Mouse (Mus musculus) neural tube, embryonic 13.5 days (tissue): ENCODE data around the gene BC017158. TPM values are rescaled to one million over a fixed set of nuclear protein-coding genes. Genes with fewer than 3 reads are reported as not detected.
A peak's percentile ranks its signal among the peaks of the same experiment; 100 is the strongest.

Experiments
- ATAC-seq: fragments of 200-750 bp; cut with Nextera tagmentation; 2 replicates; pipeline ENCODE4 v1.8.0; 2017; ENCODE audit warnings: low read depth, mild to moderate bottlenecking, moderate TSS enrichment, moderate library complexity
- H3K27ac ChIP-seq: fragments of 300-500 bp; sonication (generic); replicated peaks from 2 replicates; pipeline ENCODE4 v1.5.1; 2015; ENCODE audit warnings: moderate library complexity, mild to moderate bottlenecking, inconsistent platforms
- H3K27me3 ChIP-seq: fragments of 300-500 bp; sonication (generic); 2 replicates; pipeline ENCODE4 v1.6.1; 2015; ENCODE audit warnings: mild to moderate bottlenecking, inconsistent platforms
- H3K36me3 ChIP-seq: fragments of 300-500 bp; sonication (generic); 2 replicates; pipeline ENCODE4 v1.6.1; 2015; ENCODE audit warnings: mild to moderate bottlenecking, inconsistent platforms
- H3K4me1 ChIP-seq: fragments of 300-500 bp; sonication (generic); replicated peaks from 2 replicates; pipeline ENCODE4 v1.6.1; 2015; ENCODE audit warnings: inconsistent platforms
- H3K4me2 ChIP-seq: fragments of 300-500 bp; sonication (generic); 2 replicates; pipeline ENCODE4 v1.6.1; 2015; ENCODE audit warnings: inconsistent platforms, mild to moderate bottlenecking, moderate library complexity
- H3K4me3 ChIP-seq: fragments of 300-500 bp; sonication (generic); 2 replicates; pipeline ENCODE4 v1.5.1; 2015; ENCODE audit warnings: mild to moderate bottlenecking, inconsistent platforms
- H3K9ac ChIP-seq: fragments of 300-500 bp; sonication (generic); 2 replicates; pipeline ENCODE4 v1.6.1; 2015; ENCODE audit warnings: moderate library complexity, mild to moderate bottlenecking, inconsistent platforms
- H3K9me3 ChIP-seq: fragments of 300-500 bp; sonication (generic); 2 replicates; pipeline ENCODE4 v1.6.1; 2016; ENCODE audit warnings: inconsistent platforms
- whole genome bisulfite sequencing: fragments of 180-500 bp; shearing (Covaris S2); methylation state at CpG from one replicate; pipeline ENCODE4 v1.1.7; 2015; 5-methylcytosine and 5-hydroxymethylcytosine counted together
- polyA plus RNA-seq: library from polyadenylated mRNA; unstranded; fragments of >200 nt; fragmentation: Nextera tagmentation; extraction: Ambion mirVana; gene quantifications from 2 replicates; pipeline ENCODE4 v1.2.1, GENCODE M21; 2015

Gene BC017158
- polyA plus RNA-seq, 1 experiment from 2014 or later: 19.7 TPM

DNA sequence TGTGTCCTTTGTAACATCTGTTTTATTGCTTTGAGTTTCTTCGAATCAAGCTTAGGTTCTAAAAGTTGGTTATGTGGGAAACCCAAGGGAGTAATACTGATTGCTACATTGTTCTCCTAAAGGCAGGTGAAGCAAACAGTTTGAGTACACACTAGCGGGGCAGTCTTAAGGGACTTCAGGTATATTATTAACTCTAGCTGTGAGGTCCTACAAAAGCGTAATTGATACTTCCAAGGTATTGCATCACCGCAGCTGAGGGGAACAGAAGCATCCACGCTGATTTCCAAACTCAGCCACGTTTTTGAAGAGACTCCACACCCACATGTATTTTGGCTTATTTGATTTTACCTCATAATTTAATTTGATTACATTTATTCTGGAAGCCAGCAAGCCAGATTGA is 6.2 kb upstream of the BC017158 start:
- Histone ChIP-seq H3K4me3 (no peak overlapping the region), H3K9me3 (no peaks in the 10 kb centered on the region), H3K4me1 (no peaks in the 10 kb centered on the region), H3K4me2 (no peak overlapping the region), H3K9ac (no peak overlapping the region), H3K27me3 (no peaks in the 10 kb centered on the region), H3K36me3 (no peaks in the 10 kb centered on the region), H3K27ac (no peak overlapping the region)
- WGBS: 77% methylated on average over 6 of the region's 6 CpGs
- no peak for ATAC-seq

DNA sequence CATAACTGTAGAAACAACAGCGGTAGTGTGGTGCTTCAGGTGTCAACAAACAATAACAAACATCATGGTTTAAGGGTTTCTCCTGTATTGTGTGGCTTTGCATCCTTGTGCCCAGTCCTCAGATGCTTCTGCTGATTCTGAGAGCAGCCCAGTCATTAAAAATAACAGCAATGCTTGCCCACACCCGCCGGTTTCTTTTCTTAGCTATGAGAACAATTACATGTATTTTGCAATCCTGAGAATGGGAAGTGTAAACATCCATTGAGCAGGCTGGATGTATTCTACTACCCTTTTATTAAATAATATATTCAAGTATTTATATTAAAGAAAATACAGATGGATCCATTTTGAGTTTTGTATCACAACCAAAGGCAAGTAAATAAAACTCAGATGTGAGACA is 4.2 kb upstream of the BC017158 start:
- Histone ChIP-seq H3K4me2 (no peak overlapping the region), H3K27me3 (no peaks in the 10 kb centered on the region), H3K4me1 (peaks cover 15% of the 10 kb centered on the region), H3K4me3 (no peak overlapping the region), H3K27ac (no peak overlapping the region), H3K9me3 (no peaks in the 10 kb centered on the region), H3K36me3 (no peaks in the 10 kb centered on the region), H3K9ac (no peak overlapping the region)
- no peak for ATAC-seq
- WGBS: 86% methylated on average over 3 of the region's 3 CpGs

DNA sequence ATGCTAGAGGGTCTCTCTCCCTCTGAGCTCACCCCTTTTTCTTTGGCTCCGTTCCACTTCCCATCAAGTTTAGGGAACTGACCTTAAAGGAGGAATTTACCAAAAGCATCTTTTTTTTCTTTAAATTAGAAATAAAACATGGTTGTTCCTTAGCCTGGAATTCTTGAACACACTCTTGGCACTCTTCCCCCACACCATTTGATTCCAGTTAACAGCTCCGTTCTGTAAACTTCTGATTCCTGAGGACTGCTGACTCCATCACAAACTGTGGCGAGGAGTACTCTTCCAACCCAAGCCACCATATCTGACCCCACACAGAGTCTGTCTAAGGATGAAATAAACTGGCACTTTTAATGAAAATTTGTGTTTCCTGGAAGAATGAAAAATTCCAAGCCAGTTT is 3.0 kb upstream of the BC017158 start:
- no peaks in the 10 kb centered on the region for H3K27me3 ChIP-seq
- H3K4me2 ChIP-seq: no peak overlapping the region
- H3K4me3 ChIP-seq: no peak overlapping the region
- H3K27ac ChIP-seq: no peak overlapping the region
- H3K9me3 ChIP-seq: no peaks in the 10 kb centered on the region
- no peak for ATAC-seq
- no peak overlapping the region for H3K9ac ChIP-seq
- WGBS: 82% methylated on average over 3 of the region's 3 CpGs
- H3K36me3 ChIP-seq: no peaks in the 10 kb centered on the region
- H3K4me1 ChIP-seq: peaks cover 20% of the 10 kb centered on the region

DNA sequence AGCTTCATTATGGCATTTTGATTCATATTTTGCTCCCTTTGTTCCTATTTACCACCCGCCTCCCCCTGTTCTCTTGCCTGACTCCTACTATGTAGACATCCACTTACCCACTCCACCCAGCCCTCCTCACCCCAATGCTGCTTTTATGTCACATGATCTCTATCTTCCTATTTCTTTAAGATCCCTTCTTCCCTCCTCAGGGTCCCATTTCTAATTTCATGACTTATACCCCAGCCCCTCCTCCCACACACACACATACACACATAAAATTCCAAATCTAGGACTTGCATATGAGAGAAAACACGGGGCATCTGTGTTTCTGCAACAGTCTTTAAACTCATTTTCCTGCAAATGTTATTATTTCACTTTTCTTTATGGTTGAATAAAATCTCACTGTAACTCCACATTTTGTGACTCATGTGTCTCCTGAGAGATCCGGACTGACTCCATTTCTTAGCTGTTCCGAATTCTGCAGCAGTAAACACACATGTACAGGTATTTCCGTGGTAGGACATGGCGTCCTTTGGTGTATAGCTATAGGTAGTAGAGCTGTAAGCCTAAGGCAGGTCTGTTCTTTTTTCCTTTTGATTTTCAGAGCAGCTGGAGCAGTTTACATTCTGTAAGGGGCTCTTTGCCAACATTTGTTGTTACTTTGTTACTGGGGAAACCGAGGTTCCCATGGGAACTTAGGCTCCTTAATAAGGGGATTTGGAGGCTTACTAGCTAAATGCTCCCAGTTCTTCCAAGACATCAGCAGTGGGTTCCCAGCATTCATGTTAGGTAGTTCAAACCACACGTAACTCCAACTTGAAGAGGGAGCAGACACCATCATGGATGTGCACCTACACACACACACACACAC is 742 bp upstream of the BC017158 start:
- Histone ChIP-seq H3K9ac (peak overlapping the region; percentile 88; the same call in 1 of the 2 replicates), H3K4me1 (peaks cover 20% of the 10 kb centered on the region), H3K9me3 (no peaks in the 10 kb centered on the region), H3K27me3 (no peaks in the 10 kb centered on the region), H3K4me2 (peak overlapping the region; percentile 91), H3K4me3 (peak overlapping the region; percentile 78), H3K36me3 (no peaks in the 10 kb centered on the region), H3K27ac (no peak overlapping the region)
- no peak for ATAC-seq
- WGBS: 79% methylated on average over 8 of the region's 8 CpGs

DNA sequence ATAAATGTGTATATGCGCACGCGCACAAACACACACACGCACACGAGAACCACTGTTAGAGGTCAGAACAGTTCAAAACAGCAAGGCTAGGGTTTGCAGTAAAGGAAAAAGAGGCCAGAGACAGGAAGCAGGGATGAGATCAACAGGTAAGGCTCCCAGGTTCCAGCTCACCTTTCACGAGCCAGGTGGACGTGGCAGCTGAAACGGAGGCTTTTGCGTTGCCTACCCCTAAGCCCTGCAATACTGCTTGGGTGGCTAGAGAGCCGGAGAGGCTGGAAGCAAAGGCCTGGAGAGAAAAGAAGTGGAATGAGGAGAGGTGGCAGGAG is 716 bp downstream of the BC017158 start:
- Histone ChIP-seq H3K4me1 (peaks cover 20% of the 10 kb centered on the region), H3K4me2 (peak overlapping the region; percentile 91), H3K4me3 (peak overlapping the region; percentile 78), H3K9ac (peak overlapping the region; percentile 88), H3K9me3 (no peaks in the 10 kb centered on the region), H3K27ac (peak overlapping the region; percentile 79), H3K36me3 (no peaks in the 10 kb centered on the region), H3K27me3 (no peaks in the 10 kb centered on the region)
- WGBS: 38% methylated on average over 10 of the region's 10 CpGs
- ATAC-seq: no peak

DNA sequence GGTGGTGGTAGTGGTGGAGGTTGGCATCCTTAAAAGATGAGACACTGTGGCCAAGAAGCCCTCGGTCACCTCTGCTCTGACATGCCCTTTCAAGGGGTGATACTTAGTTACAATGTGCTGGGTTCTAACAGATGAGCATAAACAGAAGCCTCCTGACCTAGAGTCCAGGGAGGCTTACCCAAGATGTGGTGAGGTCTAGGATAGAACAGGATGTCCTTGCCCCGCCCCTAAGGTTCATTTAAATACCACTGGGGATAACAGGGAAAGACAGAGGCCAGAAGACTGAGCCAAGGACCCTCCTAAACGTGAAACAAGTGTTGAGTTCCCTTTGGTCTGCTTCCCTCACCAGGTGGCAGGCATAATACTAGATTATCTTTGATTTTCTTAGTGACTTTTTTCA is 1.5 kb downstream of the BC017158 start:
- Histone ChIP-seq H3K36me3 (no peaks in the 10 kb centered on the region), H3K9me3 (no peaks in the 10 kb centered on the region), H3K4me3 (no peak overlapping the region), H3K27ac (no peak overlapping the region), H3K9ac (no peak overlapping the region), H3K4me1 (peaks cover 20% of the 10 kb centered on the region), H3K4me2 (no peak overlapping the region), H3K27me3 (no peaks in the 10 kb centered on the region)
- ATAC-seq: no peak
- 71% methylated on average over 3 of the region's 3 CpGs for WGBS

DNA sequence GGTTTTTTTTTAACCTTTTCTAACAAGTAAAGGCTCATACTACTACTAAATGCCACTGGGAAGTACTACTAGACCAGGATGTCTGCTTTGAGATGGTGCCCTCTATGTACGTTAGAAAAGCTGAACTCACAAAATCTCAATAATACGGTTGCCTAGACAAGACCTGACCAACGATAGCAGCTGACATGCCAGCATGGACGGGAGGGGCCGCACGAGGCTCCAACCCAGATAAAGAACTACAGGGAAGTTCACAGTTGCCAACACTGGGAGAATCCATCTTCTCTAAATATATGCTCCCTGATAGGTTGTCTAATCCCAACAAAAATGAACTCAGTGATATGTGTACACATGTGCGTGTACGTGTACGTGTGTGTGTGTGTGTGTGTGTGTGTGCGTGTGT is 3.2 kb downstream of the BC017158 start:
- peaks cover 20% of the 10 kb centered on the region for H3K4me1 ChIP-seq

DNA sequence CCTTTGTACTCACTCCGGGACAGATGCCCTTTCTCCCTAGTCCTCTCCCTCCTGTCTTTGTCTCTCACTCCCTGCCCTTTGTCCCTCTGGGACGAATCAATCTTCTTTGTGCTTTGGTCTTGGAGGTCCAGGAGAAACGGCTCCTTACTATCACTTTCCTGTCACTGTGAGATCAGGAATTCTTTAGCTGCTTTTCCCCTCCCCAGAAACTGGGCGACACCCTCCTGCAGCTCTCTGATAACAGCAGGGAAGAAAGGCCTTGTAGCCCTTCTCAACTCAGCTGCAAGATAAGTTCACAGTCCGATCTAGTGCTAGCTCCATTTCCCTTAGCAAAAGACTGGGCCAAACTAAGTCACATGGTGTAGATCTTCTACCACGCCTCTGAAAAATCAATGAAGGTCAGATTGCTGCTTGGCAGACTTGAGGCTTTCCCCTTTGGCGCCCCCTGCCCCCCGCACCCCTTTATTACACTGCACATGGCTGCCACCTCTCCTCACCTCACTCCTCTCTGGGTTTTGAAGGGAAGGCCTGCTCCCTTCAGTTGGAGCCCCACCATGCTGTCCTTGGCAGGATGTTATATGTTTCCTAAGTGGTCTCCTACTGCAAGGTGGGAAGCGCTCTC is 8.9 kb downstream of the BC017158 start:
- Histone ChIP-seq H3K27ac (no peak overlapping the region), H3K4me1 (peaks cover 15% of the 10 kb centered on the region), H3K4me3 (no peak overlapping the region), H3K9me3 (no peaks in the 10 kb centered on the region), H3K27me3 (no peaks in the 10 kb centered on the region), H3K9ac (peak overlapping the region; percentile 36; the same call in 1 of the 2 replicates), H3K36me3 (peaks cover 22% of the 10 kb centered on the region), H3K4me2 (no peak overlapping the region)
- WGBS: 17% methylated on average over 9 of the region's 9 CpGs
- no peak for ATAC-seq

More for the DNA sequence above, 3.2 kb downstream of the BC017158 start:
- no peak overlapping the region for H3K4me3 ChIP-seq
- 95% methylated on average over 10 of the region's 10 CpGs for WGBS
- ATAC-seq: no peak
- no peak overlapping the region for H3K4me2 ChIP-seq
- no peaks in the 10 kb centered on the region for H3K27me3 ChIP-seq
- H3K9ac ChIP-seq: no peak overlapping the region
- 0 out of 2 replicates have a peak, but pooled peaks cover 2% of the 10 kb centered on the region for H3K36me3 ChIP-seq
- no peak overlapping the region for H3K27ac ChIP-seq
- no peaks in the 10 kb centered on the region for H3K9me3 ChIP-seq

DNA sequence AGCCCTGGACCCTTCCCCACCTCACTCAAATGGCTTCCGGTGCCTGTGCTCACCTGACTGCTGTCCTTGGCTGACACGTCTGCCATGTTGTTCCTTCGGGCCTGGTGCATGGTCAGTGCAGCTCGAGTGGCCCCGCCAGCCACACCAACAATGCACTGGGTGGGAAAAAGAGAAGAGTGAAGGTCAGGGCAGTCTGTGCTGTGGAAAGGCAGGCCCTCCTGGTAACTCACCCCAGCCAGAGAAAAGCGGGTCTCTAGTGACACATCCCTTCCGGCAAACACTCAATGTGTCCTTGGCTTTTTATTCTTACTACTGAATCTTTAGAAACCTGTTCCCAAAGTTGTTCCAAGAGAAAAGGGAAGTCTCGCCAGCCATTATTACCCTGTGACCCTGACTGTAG is 12.9 kb downstream of the BC017158 start:
- H3K4me3 ChIP-seq: no peak overlapping the region
- no peaks in the 10 kb centered on the region for H3K9me3 ChIP-seq
- no peak overlapping the region for H3K4me2 ChIP-seq
- H3K36me3 ChIP-seq: peaks cover 24% of the 10 kb centered on the region
- ATAC-seq: no peak
- no peak overlapping the region for H3K27ac ChIP-seq
- 88% methylated on average over 8 of the region's 8 CpGs for WGBS
- peaks cover 26% of the 10 kb centered on the region for H3K4me1 ChIP-seq
- H3K27me3 ChIP-seq: no peaks in the 10 kb centered on the region
- H3K9ac ChIP-seq: no peak overlapping the region

DNA sequence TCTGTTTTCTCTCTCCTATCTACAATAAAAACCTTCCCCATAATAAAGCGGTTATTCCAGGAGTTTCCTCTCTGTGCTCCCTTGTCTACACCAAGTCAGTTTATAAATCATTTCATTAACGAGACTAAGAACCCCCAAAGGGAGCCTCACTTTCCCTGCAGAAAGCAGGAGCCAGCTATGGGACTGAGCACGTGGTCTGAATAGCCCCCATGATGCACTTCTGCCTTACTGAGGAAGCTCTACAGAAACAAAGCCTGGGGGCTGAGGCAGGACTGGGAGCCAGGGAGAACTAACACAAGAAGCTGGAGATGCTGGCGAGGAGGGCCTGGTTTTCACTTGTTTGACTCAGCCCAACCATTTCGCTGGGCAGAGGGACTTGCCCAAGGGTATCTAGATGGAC is 13.9 kb downstream of the BC017158 start:
- Histone ChIP-seq H3K27me3 (no peaks in the 10 kb centered on the region), H3K9ac (no peak overlapping the region), H3K4me2 (no peak overlapping the region), H3K4me1 (peaks cover 21% of the 10 kb centered on the region), H3K4me3 (no peak overlapping the region), H3K27ac (no peak overlapping the region; the same call in 1 of the 2 replicates), H3K9me3 (no peaks in the 10 kb centered on the region), H3K36me3 (peaks cover 30% of the 10 kb centered on the region)
- 34% methylated on average over 5 of the region's 5 CpGs for whole genome bisulfite sequencing
- peak; percentile 53; the same call in 1 of the 2 replicates for ATAC-seq

DNA sequence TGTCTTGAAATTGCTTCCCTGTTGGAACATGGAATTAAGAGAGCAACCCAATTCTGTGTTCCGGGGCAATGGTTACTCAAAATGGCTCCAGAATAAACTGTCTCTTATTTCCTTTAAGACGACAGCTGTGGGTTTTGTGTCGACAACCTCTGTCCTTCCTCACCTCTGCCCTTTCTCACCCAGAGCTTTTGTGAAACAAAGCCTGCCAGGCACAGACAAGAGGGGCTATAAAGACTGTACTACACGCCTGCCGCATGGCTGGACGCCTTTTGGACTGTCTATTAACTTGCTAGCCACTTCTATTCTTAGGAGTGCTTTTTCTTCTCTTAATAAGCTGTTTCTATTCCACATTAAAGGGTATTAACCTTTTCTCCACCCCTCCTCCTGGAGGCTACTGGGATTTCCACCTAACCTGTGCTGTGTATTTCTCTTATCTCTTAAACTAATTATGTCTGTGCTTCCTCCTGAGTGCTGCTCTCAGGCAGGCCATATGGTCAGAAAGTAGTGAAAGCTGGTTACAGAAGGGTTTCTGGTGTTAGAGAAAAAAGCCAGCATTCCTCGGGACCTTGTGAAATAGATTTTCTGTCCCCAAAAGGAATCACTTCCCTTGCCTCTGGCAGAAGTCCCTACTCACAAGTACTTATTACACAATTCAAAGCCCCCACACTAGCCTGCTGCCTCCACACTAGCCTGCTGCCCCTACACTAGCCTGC is 15.3 kb downstream of the BC017158 start:
- WGBS: 6% methylated on average over 7 of the region's 7 CpGs
- no peak overlapping the region for H3K4me2 ChIP-seq
- H3K27ac ChIP-seq: 0 out of 2 replicates have a peak overlapping the region, but pooled peaks have one; percentile 18
- H3K9me3 ChIP-seq: no peaks in the 10 kb centered on the region
- peaks cover 27% of the 10 kb centered on the region for H3K36me3 ChIP-seq
- H3K27me3 ChIP-seq: no peaks in the 10 kb centered on the region
- H3K4me1 ChIP-seq: peaks cover 14% of the 10 kb centered on the region
- ATAC-seq: no peak
- H3K4me3 ChIP-seq: no peak overlapping the region
- 0 out of 2 replicates have a peak overlapping the region, but pooled peaks have one; percentile 12 for H3K9ac ChIP-seq

DNA sequence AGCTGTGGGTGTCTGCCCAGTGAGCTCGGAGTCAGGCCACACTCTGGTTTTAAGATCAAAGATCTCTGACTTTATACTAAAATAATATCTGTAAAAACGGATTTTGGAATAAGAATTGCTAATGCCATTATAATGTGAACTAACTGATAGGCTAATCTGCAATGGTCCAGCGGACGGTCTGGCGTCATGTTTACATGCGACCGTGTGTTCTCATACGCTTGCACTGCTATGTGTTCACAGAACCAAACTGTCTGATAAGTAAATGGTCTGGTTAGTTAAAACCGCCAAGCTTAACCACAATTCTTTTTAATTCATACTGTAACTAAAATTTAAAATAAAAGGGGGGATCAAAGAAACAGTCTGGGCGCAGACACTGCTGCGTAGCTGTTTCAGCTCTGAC is 16.2 kb downstream of the BC017158 start:
- no peak for ATAC-seq
- H3K4me2 ChIP-seq: no peak overlapping the region
- no peak overlapping the region for H3K4me3 ChIP-seq
- 73% methylated on average over 11 of the region's 11 CpGs for WGBS
- no peaks in the 10 kb centered on the region for H3K27me3 ChIP-seq
- H3K36me3 ChIP-seq: 0 out of 2 replicates have a peak, but pooled peaks cover 25% of the 10 kb centered on the region
- peaks cover 14% of the 10 kb centered on the region for H3K4me1 ChIP-seq
- no peaks in the 10 kb centered on the region for H3K9me3 ChIP-seq
- no peak overlapping the region for H3K9ac ChIP-seq
- no peak overlapping the region for H3K27ac ChIP-seq
